Mouse (Mus musculus) gastrocnemius, postnatal 36 days (tissue): ENCODE measurements around the gene Tmem247. TPM values are rescaled to one million over a fixed set of nuclear protein-coding genes. Genes with fewer than 3 reads are reported as not detected.

Experiments used
- total RNA-seq, 2 experiments: library from RNA; stranded (reverse); gene quantifications; 2 replicates each; pipeline ENCODE4 v1.2.3; 2021

Tmem247 gene
- total RNA-seq, 2 experiments from 2014 or later = not detected

Other genes with a start within 250 kb of the Tmem247 start
- gene Epas1, start 163.6 kb upstream of the Tmem247 start, total RNA-seq = 100 to 1,000 TPM in 1 of 2 experiments, 10 to 100 TPM in 1; 94.9 to 100 TPM
- not detected for gene Atp6v1e2, start 30.5 kb downstream of the Tmem247 start, total RNA-seq
- gene Rhoq, start 45.7 kb downstream of the Tmem247 start, total RNA-seq = 100 to 1,000 TPM; 197 to 202 TPM
- gene Pigf, start 108.1 kb downstream of the Tmem247 start, total RNA-seq = 1 to 10 TPM; 1.7 to 1.9 TPM
- 10 to 100 TPM; 40.8 to 41.3 TPM for gene Cript, start 108.2 kb downstream of the Tmem247 start, total RNA-seq
- gene Socs5, start 190.3 kb downstream of the Tmem247 start, total RNA-seq = 10 to 100 TPM; 10.9 to 14.1 TPM